Mouse (Mus musculus): Measurements from ENCODE around the gene Gm11213.

Gene Gm11213

GRCm38 (mm10) chr4:63604945-63605344 is at the start of gene Gm11213:
Gene Gm11213 (minus strand): TSS chr4:63605261.
- no peak for DNase-seq (ENCODE audit: low spot score in 2 of 2)

GRCm38 (mm10) chr4:63654381-63654780 is 49.3 kb upstream of the Gm11213 start:
- no peak for DNase-seq (ENCODE audit: low spot score in 2 of 2)

GRCm38 (mm10) chr4:63643956-63644726 is 39.1 kb upstream of the Gm11213 start:
- no peak for DNase-seq (ENCODE audit: low spot score in 2 of 2)

GRCm38 (mm10) chr4:63639842-63640241 is 34.8 kb upstream of the Gm11213 start:
- no peak for DNase-seq (ENCODE audit: low spot score in 2 of 2)

- DNase-seq (ENCODE audit: low spot score in 2 of 2): no peak
Measured at GRCm38 (mm10) chr4:63638603-63639002, 33.5 kb upstream of the Gm11213 start.

- no peak for DNase-seq (ENCODE audit: low spot score in 2 of 2)
Measured at GRCm38 (mm10) chr4:63633181-63633580, 28.1 kb upstream of the Gm11213 start.

GRCm38 (mm10) chr4:63627111-63627510 is 22.1 kb upstream of the Gm11213 start:
- no peak for DNase-seq (ENCODE audit: low spot score in 2 of 2)

- DNase-seq (ENCODE audit: low spot score in 2 of 2): no peak
Measured at GRCm38 (mm10) chr4:63625563-63626080, 20.6 kb upstream of the Gm11213 start.

GRCm38 (mm10) chr4:63622378-63622835 is 17.3 kb upstream of the Gm11213 start, which contains the start of gene Tex48:
Gene Tex48 (minus strand): TSS chr4:63622428.
- no peak for DNase-seq (ENCODE audit: low spot score in 2 of 2)

GRCm38 (mm10) chr4:63621861-63622260 is 16.8 kb upstream of the Gm11213 start:
- DNase-seq (ENCODE audit: low spot score in 2 of 2): no peak

GRCm38 (mm10) chr4:63608391-63608790 is 3.3 kb upstream of the Gm11213 start:
- DNase-seq (ENCODE audit: low spot score in 2 of 2): no peak

GRCm38 (mm10) chr4:63605968-63606367 is 907 bp upstream of the Gm11213 start:
- DNase-seq (ENCODE audit: low spot score in 2 of 2): no peak

GRCm38 (mm10) chr4:63605545-63605944 is 484 bp upstream of the Gm11213 start:
- DNase-seq (ENCODE audit: low spot score in 2 of 2): no peak

- no peak for DNase-seq (ENCODE audit: low spot score in 2 of 2)
Measured at GRCm38 (mm10) chr4:63601263-63601662, 3.8 kb downstream of the Gm11213 start.

- DNase-seq (ENCODE audit: low spot score in 2 of 2): no peak
Measured at GRCm38 (mm10) chr4:63600786-63601185, 4.3 kb downstream of the Gm11213 start.

GRCm38 (mm10) chr4:63596010-63596409 is 9.1 kb downstream of the Gm11213 start:
- DNase-seq (ENCODE audit: low spot score in 2 of 2): no peak

GRCm38 (mm10) chr4:63595259-63595658 is 9.8 kb downstream of the Gm11213 start:
- DNase-seq (ENCODE audit: low spot score in 2 of 2): no peak

GRCm38 (mm10) chr4:63594459-63595110 is 10.5 kb downstream of the Gm11213 start:
- DNase-seq (ENCODE audit: low spot score in 2 of 2): no peak

GRCm38 (mm10) chr4:63590538-63590937 is 14.5 kb downstream of the Gm11213 start:
- DNase-seq (ENCODE audit: low spot score in 2 of 2): no peak

- no peak for DNase-seq (ENCODE audit: low spot score in 2 of 2)
Measured at GRCm38 (mm10) chr4:63589987-63590386, 15.1 kb downstream of the Gm11213 start.

GRCm38 (mm10) chr4:63586240-63586639 is 18.8 kb downstream of the Gm11213 start:
- no peak for DNase-seq (ENCODE audit: low spot score in 2 of 2)

- DNase-seq (ENCODE audit: low spot score in 2 of 2): no peak
Measured at GRCm38 (mm10) chr4:63585216-63585615, 19.8 kb downstream of the Gm11213 start.

- DNase-seq (ENCODE audit: low spot score in 2 of 2): no peak
Measured at GRCm38 (mm10) chr4:63582580-63582979, 22.5 kb downstream of the Gm11213 start.
